Mouse (Mus musculus) bone marrow macrophage, adult 2 months (primary cell): ENCODE measurements around the gene Gng4.

Source experiments
- CTCF ChIP-seq: IDR thresholded peaks from 2 replicates; pipeline ENCODE4 v1.5.1; 2012; ENCODE audit warnings: low read depth, mild to moderate bottlenecking, low read length, moderate library complexity
- POLR2A ChIP-seq: IDR thresholded peaks from 2 replicates; pipeline ENCODE4 v1.6.1; 2012; ENCODE audit warnings: mild to moderate bottlenecking, low read depth, low read length, borderline replicate concordance

GRCm38 (mm10) chr13:13783894-13784419 lies at the start of gene Gng4:
- no peak for TF ChIP-seq CTCF
- TF ChIP-seq POLR2A, result no peak
